Mouse (Mus musculus) hematopoietic stem cell, adult 5-6 weeks (primary cell): ENCODE results near the gene Olfr552. TPM values are rescaled to one million over a fixed set of nuclear protein-coding genes. Genes with fewer than 3 reads are reported as not detected.
"Not testable (repeated sequence)": the region's sequence is repeated elsewhere in the genome, so short reads cannot be mapped to it uniquely, and the experiment has no call there.

Experiments
- ATAC-seq, 2 experiments: fragments of 125-278 bp in 1 of 2; replicated peaks in 1 of 2; 2 replicates each; pipeline ENCODE4 v1.8.0; 2016 to 2017; ENCODE audit warnings: inconsistent platforms in 2 of 2, mild to moderate bottlenecking in 2 of 2, moderate number of reproducible peaks in 2 of 2, low read depth in 1 of 2, moderate TSS enrichment in 1 of 2; ENCODE audit not compliant: low FRiP score in 2 of 2, poor library complexity in 2 of 2, severe bottlenecking in 2 of 2, insufficient read depth in 1 of 2, low TSS enrichment in 1 of 2
- total RNA-seq: library from RNA; stranded (forward); fragments of 172-1452, 232-1000 nt; gene quantifications from 2 replicates; pipeline ENCODE4 v1.2.3, GENCODE M21; 2017

Olfr552 gene
- not detected in 2 replicates for total RNA-seq

- ATAC-seq, result peak; percentile 95 to 96
These were observed at the start of gene Olfr552 for GRCm38 (mm10) chr7:102597378-102598031. TSS of gene Olfr552 (plus strand) at chr7:102597770.

- no peak for ATAC-seq
These were observed 48.0 kb upstream of the Olfr552 start, which contains the start of gene Olfr549 for GRCm38 (mm10) chr7:102549570-102549969. TSS of gene Olfr549 (plus strand) at chr7:102549870.

GRCm38 (mm10) chr7:102553279-102553678 lies 44.3 kb upstream of the Olfr552 start:
- peak in 1 of 2 experiments; percentile 27; a peak in 2 of 4 replicates for ATAC-seq

- ATAC-seq, result peak; percentile 100
These were observed 32.3 kb upstream of the Olfr552 start, which contains the start of gene Trim21 for GRCm38 (mm10) chr7:102564999-102565997. TSS of gene Trim21 (minus strand) at chr7:102565486.

- ATAC-seq, result no peak
These were observed 31.4 kb upstream of the Olfr552 start for GRCm38 (mm10) chr7:102566219-102566618.

- ATAC-seq, result no peak
These were observed 26.4 kb upstream of the Olfr552 start, which contains the start of gene Olfr550 for GRCm38 (mm10) chr7:102571142-102571541. TSS of gene Olfr550 (plus strand) at chr7:102571442.

GRCm38 (mm10) chr7:102573174-102573830 lies 24.3 kb upstream of the Olfr552 start:
- no peak for ATAC-seq

- ATAC-seq, result peak; percentile 49 to 69
These were observed 21.6 kb upstream of the Olfr552 start for GRCm38 (mm10) chr7:102575998-102576397.

GRCm38 (mm10) chr7:102591786-102592185 lies 5.8 kb upstream of the Olfr552 start, which contains the start of gene Olfr551:
TSS of gene Olfr551 (minus strand) at chr7:102591886.
- no peak for ATAC-seq

- no peak for ATAC-seq
These were observed 20.5 kb downstream of the Olfr552 start, which contains the start of gene Olfr553 for GRCm38 (mm10) chr7:102618118-102618517. TSS of gene Olfr553 (minus strand) at chr7:102618218.

GRCm38 (mm10) chr7:102619608-102620007 lies 22.0 kb downstream of the Olfr552 start:
- ATAC-seq, result peak; percentile 45 to 46; a peak in 2 of 4 replicates

- not testable (repeated sequence) for ATAC-seq
These were observed 22.8 kb downstream of the Olfr552 start for GRCm38 (mm10) chr7:102620368-102620767.

- ATAC-seq, result peak; percentile 53 to 86
These were observed 39.1 kb downstream of the Olfr552 start for GRCm38 (mm10) chr7:102636665-102637064.

- ATAC-seq, result no peak
These were observed 40.6 kb downstream of the Olfr552 start, which contains the start of gene Olfr554 for GRCm38 (mm10) chr7:102638132-102638531. TSS of gene Olfr554 (plus strand) at chr7:102638432.

GRCm38 (mm10) chr7:102644945-102645344 lies 47.4 kb downstream of the Olfr552 start:
- not testable (repeated sequence) for ATAC-seq
